Mouse (Mus musculus) right cerebral cortex, postnatal 25 days (tissue): ENCODE data around the gene Tmem209.
A peak's percentile ranks its signal among the peaks of the same experiment; 100 is the strongest.

Experiments
- DNase-seq: peaks from one replicate; pipeline ENCODE4 v3.0.0; 2022

Tmem209 gene

GRCm38 (mm10) chr6:30509265-30510239 lies at the start of gene Tmem209, which contains the start of gene Ssmem1:
Gene Tmem209, minus strand, starts transcription at chr6:30509783.
Gene Ssmem1, plus strand, starts transcription at chr6:30509849.
- peak; percentile 99 for DNase-seq

GRCm38 (mm10) chr6:30556080-30556479 lies 46.5 kb upstream of the Tmem209 start:
- DNase-seq, result no peak

- no peak for DNase-seq
These were observed 45.1 kb upstream of the Tmem209 start for GRCm38 (mm10) chr6:30554621-30555170.

GRCm38 (mm10) chr6:30554092-30554491 lies 44.5 kb upstream of the Tmem209 start:
- DNase-seq, result no peak

GRCm38 (mm10) chr6:30553381-30554010 lies 43.9 kb upstream of the Tmem209 start:
- DNase-seq, result no peak

- DNase-seq, result no peak
These were observed 43.0 kb upstream of the Tmem209 start for GRCm38 (mm10) chr6:30552628-30553027.

- DNase-seq, result no peak
These were observed 42.3 kb upstream of the Tmem209 start for GRCm38 (mm10) chr6:30551644-30552580.

- DNase-seq, result no peak
These were observed 41.6 kb upstream of the Tmem209 start for GRCm38 (mm10) chr6:30551193-30551515.

- DNase-seq, result no peak
These were observed 41.1 kb upstream of the Tmem209 start for GRCm38 (mm10) chr6:30550496-30551192.

GRCm38 (mm10) chr6:30549231-30549761 lies 39.7 kb upstream of the Tmem209 start:
- DNase-seq, result no peak

- DNase-seq, result no peak
These were observed 38.2 kb upstream of the Tmem209 start for GRCm38 (mm10) chr6:30547656-30548306.

GRCm38 (mm10) chr6:30547274-30547645 lies 37.7 kb upstream of the Tmem209 start:
- no peak for DNase-seq

GRCm38 (mm10) chr6:30546571-30547273 lies 37.1 kb upstream of the Tmem209 start:
- DNase-seq, result no peak

GRCm38 (mm10) chr6:30545689-30546088 lies 36.1 kb upstream of the Tmem209 start:
- DNase-seq, result no peak

- DNase-seq, result no peak
These were observed 34.3 kb upstream of the Tmem209 start for GRCm38 (mm10) chr6:30543851-30544250.

GRCm38 (mm10) chr6:30543077-30543476 lies 33.5 kb upstream of the Tmem209 start:
- DNase-seq, result no peak

GRCm38 (mm10) chr6:30542277-30542676 lies 32.7 kb upstream of the Tmem209 start:
- no peak for DNase-seq

GRCm38 (mm10) chr6:30541009-30541799 lies 31.6 kb upstream of the Tmem209 start, which contains the start of gene Cpa2:
Gene Cpa2, plus strand, starts transcription at chr6:30541582.
- DNase-seq, result no peak

- no peak for DNase-seq
These were observed 29.2 kb upstream of the Tmem209 start for GRCm38 (mm10) chr6:30538800-30539199.

GRCm38 (mm10) chr6:30538240-30538639 lies 28.7 kb upstream of the Tmem209 start:
- no peak for DNase-seq
